Mouse (Mus musculus): ENCODE results near the gene Trim31. TPM values are rescaled to one million over a fixed set of nuclear protein-coding genes. Genes with fewer than 3 reads are reported as not detected.

Gene Trim31
- polyA plus RNA-seq, 1 experiment from 2014 or later, result not detected

- DNase-seq (ENCODE audit: low spot score) (no peak), ATAC-seq (replicated peaks; ENCODE audit: low FRiP score, low read depth) (no peak)
- H3K27me3 ChIP-seq (ENCODE audit: insufficient read depth, low read length), result no peaks in the 10 kb centered on the region
- no peak overlapping the region for H3K4me2 ChIP-seq (ENCODE audit: low read length)
- H3K36me3 ChIP-seq (ENCODE audit: insufficient read depth, low read length), result peaks cover 41% of the 10 kb centered on the region
- WGBS, result 88% methylated on average over 3 of the region's 3 CpGs
- no peaks in the 10 kb centered on the region for H3K4me1 ChIP-seq (replicated peaks; ENCODE audit: insufficient read depth, low read length)
- no peak overlapping the region for H3K4me3 ChIP-seq (replicated peaks; ENCODE audit: low read depth, low read length)
- no peak overlapping the region for H3K27ac ChIP-seq
- TF ChIP-seq CTCF (IDR thresholded peaks at IDR 0.05; ENCODE audit: low read depth), result no peak
- H3K9me3 ChIP-seq (replicated peaks; ENCODE audit: low read length), result no peaks in the 10 kb centered on the region
- H3K9ac ChIP-seq (ENCODE audit: low read depth, low read length), result no peak overlapping the region
Measured at GRCm38 (mm10) chr17:36858181-36858580, 39.7 kb upstream of the Trim31 start.

GRCm38 (mm10) chr17:36861680-36862079 is 36.2 kb upstream of the Trim31 start:
- peaks cover 15% of the 10 kb centered on the region for H3K36me3 ChIP-seq (ENCODE audit: insufficient read depth, low read length)
- WGBS, result 41% methylated on average over 2 of the region's 2 CpGs
- DNase-seq (ENCODE audit: low spot score), result no peak
- no peak overlapping the region for H3K4me2 ChIP-seq (ENCODE audit: low read length)
- no peak overlapping the region for H3K9ac ChIP-seq (ENCODE audit: low read depth, low read length)
- H3K4me3 ChIP-seq (replicated peaks; ENCODE audit: low read depth, low read length), result no peak overlapping the region
- no peaks in the 10 kb centered on the region for H3K4me1 ChIP-seq (replicated peaks; ENCODE audit: insufficient read depth, low read length)
- H3K9me3 ChIP-seq (replicated peaks; ENCODE audit: low read length), result no peaks in the 10 kb centered on the region
- no peak for TF ChIP-seq CTCF (IDR thresholded peaks at IDR 0.05; ENCODE audit: low read depth)
- H3K27me3 ChIP-seq (ENCODE audit: insufficient read depth, low read length), result 0 out of 2 replicates have a peak, but pooled peaks cover 3% of the 10 kb centered on the region
- ATAC-seq (replicated peaks; ENCODE audit: low FRiP score, low read depth), result no peak
- H3K27ac ChIP-seq, result no peak overlapping the region

GRCm38 (mm10) chr17:36866719-36867527 is 31.0 kb upstream of the Trim31 start, which contains the start of gene Trim15:
TSS of gene Trim15 (minus strand) at chr17:36867210.
- Histone ChIP-seq H3K27me3 (ENCODE audit: insufficient read depth, low read length) (0 out of 2 replicates have a peak, but pooled peaks cover 5% of the 10 kb centered on the region), H3K9me3 (replicated peaks; ENCODE audit: low read length) (no peaks in the 10 kb centered on the region), H3K4me2 (ENCODE audit: low read length) (peak within 1 kb of the TSS; percentile 44), H3K4me1 (replicated peaks; ENCODE audit: insufficient read depth, low read length) (no peaks in the 10 kb centered on the region), H3K9ac (ENCODE audit: low read depth, low read length) (no peak within 1 kb of the TSS), H3K27ac (no peak within 1 kb of the TSS), H3K36me3 (ENCODE audit: insufficient read depth, low read length) (no peaks in the 10 kb centered on the region), H3K4me3 (replicated peaks; ENCODE audit: low read depth, low read length) (no peak within 1 kb of the TSS)
- WGBS, result 11% methylated on average over 29 of the region's 29 CpGs
- DNase-seq (ENCODE audit: low spot score) (no peak), ATAC-seq (replicated peaks; ENCODE audit: low FRiP score, low read depth) (peak; percentile 72; the same call in 1 of the 2 replicates)
- no peak for TF ChIP-seq CTCF (IDR thresholded peaks at IDR 0.05; ENCODE audit: low read depth)

- Histone ChIP-seq H3K4me2 (ENCODE audit: low read length) (no peak overlapping the region), H3K4me1 (replicated peaks; ENCODE audit: insufficient read depth, low read length) (no peaks in the 10 kb centered on the region), H3K9me3 (replicated peaks; ENCODE audit: low read length) (no peaks in the 10 kb centered on the region), H3K27me3 (ENCODE audit: insufficient read depth, low read length) (0 out of 2 replicates have a peak, but pooled peaks cover 5% of the 10 kb centered on the region), H3K4me3 (replicated peaks; ENCODE audit: low read depth, low read length) (no peak overlapping the region), H3K27ac (no peak overlapping the region), H3K36me3 (ENCODE audit: insufficient read depth, low read length) (no peaks in the 10 kb centered on the region), H3K9ac (ENCODE audit: low read depth, low read length) (no peak overlapping the region)
- no peak for DNase-seq (ENCODE audit: low spot score)
- no peak for TF ChIP-seq CTCF (IDR thresholded peaks at IDR 0.05; ENCODE audit: low read depth)
- WGBS, result 82% methylated on average over 2 of the region's 2 CpGs
- ATAC-seq (replicated peaks; ENCODE audit: low FRiP score, low read depth), result no peak
Measured at GRCm38 (mm10) chr17:36868836-36869235, 29.1 kb upstream of the Trim31 start.

- no peak within 1 kb of the TSS for H3K4me2 ChIP-seq (ENCODE audit: low read length)
- ATAC-seq (replicated peaks; ENCODE audit: low FRiP score, low read depth), result no peak
- no peak for TF ChIP-seq CTCF (IDR thresholded peaks at IDR 0.05; ENCODE audit: low read depth)
Measured at GRCm38 (mm10) chr17:36869284-36869954, 28.5 kb upstream of the Trim31 start, which contains the start of gene Trim10. TSS of gene Trim10 (plus strand) at chr17:36869574.

More at GRCm38 (mm10) chr17:36869284-36869954, 28.5 kb upstream of the Trim31 start, which contains the start of gene Trim10:
- 77% methylated on average over 4 of the region's 4 CpGs for WGBS
- Histone ChIP-seq H3K27me3 (ENCODE audit: insufficient read depth, low read length) (0 out of 2 replicates have a peak, but pooled peaks cover 5% of the 10 kb centered on the region), H3K4me1 (replicated peaks; ENCODE audit: insufficient read depth, low read length) (no peaks in the 10 kb centered on the region), H3K9me3 (replicated peaks; ENCODE audit: low read length) (no peaks in the 10 kb centered on the region), H3K9ac (ENCODE audit: low read depth, low read length) (no peak within 1 kb of the TSS), H3K27ac (no peak within 1 kb of the TSS), H3K4me3 (replicated peaks; ENCODE audit: low read depth, low read length) (no peak within 1 kb of the TSS), H3K36me3 (ENCODE audit: insufficient read depth, low read length) (no peaks in the 10 kb centered on the region)
- DNase-seq (ENCODE audit: low spot score), result no peak

Data from kidney, postnatal 0 days (tissue).